Mouse (Mus musculus) urinary bladder, postnatal 36 days (tissue): ENCODE results near the gene Nop2.
"Not testable (repeated sequence)": the region's sequence is repeated elsewhere in the genome, so short reads cannot be mapped to it uniquely, and the experiment has no call there.

Experiments
- DNase-seq, 2 experiments: peaks; one replicate each; pipeline ENCODE4 v3.0.0; 2022; ENCODE audit warnings: low spot score in 2 of 2, mixed read lengths in 1 of 2

The Nop2 gene

GRCm38 (mm10) chr6:125153018-125153389 lies 21.3 kb downstream of the Nop2 start:
- DNase-seq = no peak

DNA sequence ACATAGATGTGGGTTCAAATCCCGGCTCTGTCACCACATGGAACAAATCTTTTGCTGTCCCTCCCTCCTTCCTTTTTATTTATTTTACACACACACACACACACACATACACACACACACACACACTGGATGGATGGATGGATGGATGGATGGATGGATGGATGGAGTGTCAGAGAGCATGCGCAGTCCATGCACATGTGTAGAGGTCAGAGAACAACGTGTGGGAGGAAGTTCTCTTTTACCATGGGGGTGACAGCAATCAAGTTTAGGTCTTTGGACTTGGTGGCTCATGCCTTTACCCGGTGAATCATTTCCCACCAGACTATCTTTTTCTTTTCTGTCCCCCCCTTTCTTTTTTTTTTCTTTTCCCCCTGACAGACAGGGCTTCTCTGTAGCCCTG lies 22.0 kb downstream of the Nop2 start:
- DNase-seq = no peak

GRCm38 (mm10) chr6:125154550-125154949 lies 22.8 kb downstream of the Nop2 start:
- DNase-seq = no peak

DNA sequence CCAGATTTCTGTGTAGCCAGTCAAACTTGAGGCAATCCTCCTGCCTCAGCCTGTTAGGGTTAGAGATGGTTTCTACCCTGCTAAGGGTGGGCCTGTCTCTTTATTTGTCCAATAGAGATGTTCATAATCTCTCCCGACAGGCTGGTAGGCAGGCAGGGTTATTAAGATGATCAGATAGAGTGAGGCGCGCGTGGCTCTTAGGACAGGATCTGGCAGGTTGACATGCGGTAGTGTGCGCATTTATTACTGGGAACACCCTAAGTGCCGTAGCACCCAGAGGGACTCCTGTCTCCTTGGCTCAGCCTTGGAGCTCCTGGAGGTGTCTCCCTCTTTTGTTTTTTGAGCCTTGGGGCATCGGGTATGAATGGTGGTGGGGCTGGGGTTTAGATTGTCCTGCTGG lies 23.6 kb downstream of the Nop2 start:
- no peak for DNase-seq

DNA sequence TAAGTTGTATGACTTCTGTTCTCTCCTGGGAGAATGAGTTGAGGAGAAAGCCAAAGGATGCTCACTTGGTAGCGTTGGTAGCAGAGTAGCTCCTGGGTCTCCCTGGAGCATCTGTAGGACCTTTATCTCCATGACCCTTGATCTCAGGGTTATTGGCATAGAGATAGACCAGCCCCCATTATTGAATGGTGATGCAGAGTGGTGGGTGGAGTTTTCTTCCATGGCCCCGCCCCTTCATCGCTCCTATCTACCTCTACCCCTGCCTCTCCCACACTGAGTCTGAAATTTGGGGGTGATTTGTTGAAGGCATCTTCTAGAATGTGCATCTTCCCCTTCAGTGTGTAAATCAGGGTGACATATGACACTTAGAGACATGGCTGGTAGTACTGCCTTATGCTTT lies 24.8 kb downstream of the Nop2 start:
- DNase-seq = no peak

DNA sequence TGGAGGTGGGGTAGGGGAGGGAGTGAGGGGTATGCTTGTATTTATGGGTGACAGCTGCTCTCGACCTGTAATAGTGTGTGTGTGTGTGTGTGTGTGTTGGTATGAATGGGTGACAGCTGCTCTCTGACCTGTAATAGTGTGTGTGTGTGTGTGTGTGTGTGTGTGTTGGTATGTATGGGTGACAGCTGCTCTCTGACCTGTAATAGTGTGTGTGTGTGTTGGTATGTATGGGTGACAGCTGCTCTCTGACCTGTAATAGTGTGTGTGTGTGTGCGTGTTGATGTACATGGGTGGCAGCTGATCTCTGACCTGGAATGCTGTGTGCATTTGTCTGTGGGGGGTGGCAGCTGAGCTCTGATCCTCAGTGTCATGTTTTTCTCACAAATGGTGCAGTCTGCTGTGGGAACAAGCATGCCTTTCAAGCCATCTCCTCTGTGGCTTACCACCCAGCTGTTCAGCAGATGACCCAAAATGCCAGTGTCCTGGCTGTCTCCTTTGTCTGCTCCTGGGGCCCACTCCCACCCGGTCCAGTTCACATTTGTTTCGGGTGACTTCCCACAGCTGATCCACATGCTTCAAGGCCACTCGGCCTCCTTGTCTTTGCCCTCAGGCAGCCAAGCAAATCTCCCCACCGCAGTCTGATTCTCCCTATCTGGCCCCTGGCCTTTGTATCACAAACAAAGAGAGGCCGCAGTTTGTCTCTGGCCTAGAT lies 25.4 kb downstream of the Nop2 start:
- no peak for DNase-seq

- no peak for DNase-seq
Observed at GRCm38 (mm10) chr6:125158944-125159492, 27.3 kb downstream of the Nop2 start.

- DNase-seq = no peak
Observed at GRCm38 (mm10) chr6:125159773-125160557, 28.3 kb downstream of the Nop2 start.

GRCm38 (mm10) chr6:125160558-125160853 lies 28.8 kb downstream of the Nop2 start:
- no peak for DNase-seq

- peak; percentile 46 to 72 for DNase-seq
Observed at GRCm38 (mm10) chr6:125160854-125161760, 29.4 kb downstream of the Nop2 start.

GRCm38 (mm10) chr6:125161971-125162370 lies 30.3 kb downstream of the Nop2 start:
- peak; percentile 51 to 63 for DNase-seq

DNA sequence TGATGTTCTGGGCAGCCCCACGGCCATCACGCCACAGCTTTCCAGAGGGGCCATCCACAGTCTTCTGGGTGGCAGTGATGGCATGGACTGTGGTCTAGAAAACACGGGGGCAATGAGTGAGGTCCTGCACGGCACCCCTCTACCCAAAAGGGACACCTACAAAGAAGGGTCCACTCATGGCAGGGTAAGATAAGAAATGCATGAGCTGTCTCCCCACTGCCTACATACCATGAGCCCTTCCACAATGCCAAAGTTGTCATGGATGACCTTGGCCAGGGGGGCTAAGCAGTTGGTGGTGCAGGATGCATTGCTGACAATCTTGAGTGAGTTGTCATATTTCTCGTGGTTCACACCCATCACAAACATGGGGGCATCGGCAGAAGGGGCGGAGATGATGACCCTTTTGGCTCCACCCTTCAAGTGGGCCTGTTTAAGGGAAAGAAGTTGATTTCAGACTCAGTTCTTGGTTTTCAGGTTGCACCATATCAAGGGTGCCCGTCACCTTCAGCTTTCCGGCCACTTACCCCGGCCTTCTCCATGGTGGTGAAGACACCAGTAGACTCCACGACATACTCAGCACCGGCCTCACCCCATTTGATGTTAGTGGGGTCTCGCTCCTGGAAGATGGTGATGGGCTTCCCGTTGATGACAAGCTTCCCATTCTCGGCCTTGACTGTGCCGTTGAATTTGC lies 31.1 kb downstream of the Nop2 start:
- DNase-seq = not testable (repeated sequence)

DNA sequence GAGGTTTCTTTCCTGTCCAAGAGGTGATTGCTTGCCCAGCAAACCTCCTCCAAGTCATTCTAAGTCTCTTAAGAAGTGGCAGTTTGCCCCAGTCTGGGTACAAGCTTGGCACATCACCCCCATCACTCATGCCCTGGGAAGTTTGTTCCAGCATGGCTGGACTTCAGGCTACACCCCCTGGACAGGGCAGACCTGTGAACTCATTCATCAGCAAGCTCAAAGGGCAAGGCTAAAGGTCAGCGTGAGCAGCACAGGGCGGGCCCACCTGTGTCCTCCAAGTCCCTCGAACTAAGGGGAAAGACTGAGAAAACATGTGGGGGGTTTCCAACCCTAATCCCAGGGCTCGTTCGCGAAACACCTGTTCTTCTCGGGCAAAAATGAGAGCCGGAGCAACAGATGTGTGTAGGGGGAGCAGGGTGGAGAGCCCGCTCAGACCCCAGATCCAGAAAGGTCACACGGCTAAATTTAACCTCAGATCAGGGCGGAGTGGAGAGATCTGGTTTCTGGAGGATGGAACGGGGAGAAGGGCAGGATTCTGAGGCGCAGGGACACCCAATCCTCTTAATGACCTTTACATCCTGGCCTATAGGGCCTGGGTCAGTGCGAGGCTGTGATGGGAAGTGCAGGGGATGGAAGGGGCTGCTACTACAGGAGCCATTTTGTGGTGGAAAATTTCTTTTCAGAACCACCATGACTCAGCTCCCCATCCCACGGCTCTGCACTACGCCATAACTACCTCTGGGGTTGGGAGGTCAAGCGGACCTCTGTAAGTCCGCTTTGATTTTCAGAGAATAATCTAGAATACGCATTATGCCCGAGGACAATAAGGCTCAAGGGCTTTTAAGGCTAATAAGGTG lies 32.3 kb downstream of the Nop2 start:
- no peak for DNase-seq

DNA sequence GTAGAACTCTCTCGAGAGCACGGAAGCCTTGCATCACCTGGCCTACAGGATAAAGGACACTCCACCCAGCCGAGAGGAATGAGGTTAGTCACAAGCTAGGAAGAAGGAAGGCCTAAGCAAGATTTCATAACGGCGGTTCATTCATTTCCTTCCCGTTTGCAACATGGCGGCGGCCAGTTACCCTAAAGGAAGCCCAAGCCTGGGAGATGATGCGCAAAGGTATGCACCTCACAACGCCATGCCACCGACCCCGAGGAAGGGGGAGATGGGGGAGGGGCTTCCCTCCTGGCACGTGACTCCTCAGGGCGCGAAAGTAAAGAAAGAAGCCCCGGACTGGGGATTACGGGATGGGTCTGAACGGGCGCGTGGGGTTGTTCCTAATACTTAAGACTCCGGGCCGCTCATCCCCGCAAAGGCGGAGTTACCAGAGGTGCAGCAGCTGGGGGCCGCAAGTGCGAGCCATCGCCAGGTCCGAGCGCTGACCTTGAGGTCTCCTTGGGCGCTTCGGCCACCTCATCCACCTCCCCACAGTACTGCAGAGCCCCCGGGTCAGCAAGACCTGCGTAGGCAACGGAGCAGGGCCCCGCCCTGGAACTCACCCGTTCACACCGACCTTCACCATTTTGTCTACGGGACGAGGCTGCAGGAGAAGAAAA lies 33.1 kb downstream of the Nop2 start:
- DNase-seq = peak; percentile 37 to 40

GRCm38 (mm10) chr6:125165328-125165891 lies 33.7 kb downstream of the Nop2 start:
- peak; percentile 96 to 98 for DNase-seq

DNA sequence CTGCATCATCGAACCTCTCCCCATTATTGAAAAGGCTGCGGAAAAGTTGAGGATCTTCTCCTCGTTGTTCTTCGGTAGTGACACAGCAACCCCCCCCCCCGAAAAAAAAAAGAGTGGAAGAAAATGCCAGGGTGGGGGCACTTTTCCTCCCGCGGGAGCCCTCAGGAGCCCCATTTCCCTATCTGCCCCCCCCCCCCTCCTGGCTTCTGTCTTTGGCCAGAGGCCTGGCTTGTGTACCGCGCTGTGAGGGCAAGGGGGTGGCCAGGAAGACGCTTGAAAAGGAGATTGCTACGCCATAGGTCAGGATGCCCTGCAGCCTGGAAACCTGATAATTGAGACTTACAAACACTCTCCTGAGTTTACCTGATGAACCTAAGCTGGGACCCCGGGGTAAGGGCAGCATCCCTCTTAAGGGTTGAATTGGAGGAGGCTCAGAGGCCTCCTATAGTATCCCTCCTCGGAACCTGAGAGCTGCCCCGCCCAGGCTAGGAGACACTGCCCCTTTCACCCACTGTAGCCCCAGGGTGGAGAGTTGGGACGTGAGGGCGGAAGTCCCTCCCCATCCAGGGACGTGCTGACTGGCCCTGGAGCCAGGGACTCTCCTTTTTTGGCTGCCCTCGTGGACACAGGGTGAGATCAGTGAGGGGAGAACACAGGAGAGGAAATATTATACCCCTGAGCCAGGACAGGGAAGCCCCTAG lies 34.5 kb downstream of the Nop2 start, which contains the start of gene Gapdh:
Gene Gapdh, minus strand, starts transcription at position 417 of the 701 bp plus-strand sequence.
- DNase-seq = peak; percentile 80 to 90

DNA sequence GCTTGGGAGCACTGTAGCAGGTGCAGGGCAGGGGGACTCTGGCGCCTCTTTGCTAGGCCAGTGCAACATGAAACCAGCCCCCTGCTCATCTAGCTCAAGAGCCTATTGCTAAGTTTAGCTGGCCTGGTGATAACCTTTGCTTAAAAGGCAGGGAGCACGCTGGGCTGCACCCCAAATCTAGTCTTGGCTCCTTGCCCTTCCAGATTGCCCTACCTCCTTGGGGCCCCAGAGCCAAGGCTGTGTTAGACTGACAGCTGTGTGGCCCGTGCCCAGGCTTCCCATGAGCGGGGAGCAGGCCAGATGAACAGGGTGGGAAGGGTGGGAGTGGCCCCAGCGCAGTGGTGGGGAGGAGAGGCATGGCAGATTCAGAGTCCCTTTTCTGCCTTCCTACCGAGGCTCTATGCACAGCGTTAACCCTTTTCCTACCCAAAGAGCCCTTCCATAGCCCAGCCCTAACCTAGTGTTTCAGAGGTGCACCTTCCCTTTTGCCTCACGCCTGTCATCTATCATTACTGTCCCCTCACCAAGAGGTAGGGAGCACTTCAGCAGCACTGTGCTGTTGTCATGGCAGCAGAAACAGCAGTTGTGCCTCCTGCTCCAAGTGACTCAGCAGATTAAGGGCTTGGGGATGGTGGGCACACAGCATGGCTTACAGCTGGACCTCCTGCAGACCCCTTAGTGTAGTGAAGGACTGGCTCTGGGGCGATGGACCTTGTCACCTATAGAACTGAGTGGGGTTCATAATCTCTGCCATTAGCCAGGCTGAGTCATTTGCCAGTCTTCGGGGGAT lies 35.3 kb downstream of the Nop2 start:
- DNase-seq = peak in 1 of 2 experiments; percentile 54

DNA sequence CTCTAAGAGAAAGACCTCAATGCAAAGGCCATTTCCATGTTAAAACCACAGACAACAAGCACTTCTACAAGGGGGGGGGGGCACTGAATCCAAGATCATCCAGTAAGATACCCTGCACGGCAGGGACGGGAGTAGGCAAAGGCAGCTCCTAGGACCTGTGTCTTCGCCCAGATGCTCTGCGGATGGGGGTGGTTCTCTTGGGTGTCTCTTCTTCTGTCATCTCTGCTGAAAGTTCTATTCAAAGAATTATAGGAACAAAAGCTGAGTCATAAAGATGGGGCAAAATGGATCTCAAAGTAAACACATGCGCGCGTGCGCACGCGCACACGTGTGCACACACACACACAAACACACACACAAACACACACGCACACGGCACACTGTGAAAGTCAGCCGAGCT lies 36.4 kb downstream of the Nop2 start:
- DNase-seq = no peak
